ENCODE assay signal across 7 mouse cellular contexts in the genomic region with DNA sequence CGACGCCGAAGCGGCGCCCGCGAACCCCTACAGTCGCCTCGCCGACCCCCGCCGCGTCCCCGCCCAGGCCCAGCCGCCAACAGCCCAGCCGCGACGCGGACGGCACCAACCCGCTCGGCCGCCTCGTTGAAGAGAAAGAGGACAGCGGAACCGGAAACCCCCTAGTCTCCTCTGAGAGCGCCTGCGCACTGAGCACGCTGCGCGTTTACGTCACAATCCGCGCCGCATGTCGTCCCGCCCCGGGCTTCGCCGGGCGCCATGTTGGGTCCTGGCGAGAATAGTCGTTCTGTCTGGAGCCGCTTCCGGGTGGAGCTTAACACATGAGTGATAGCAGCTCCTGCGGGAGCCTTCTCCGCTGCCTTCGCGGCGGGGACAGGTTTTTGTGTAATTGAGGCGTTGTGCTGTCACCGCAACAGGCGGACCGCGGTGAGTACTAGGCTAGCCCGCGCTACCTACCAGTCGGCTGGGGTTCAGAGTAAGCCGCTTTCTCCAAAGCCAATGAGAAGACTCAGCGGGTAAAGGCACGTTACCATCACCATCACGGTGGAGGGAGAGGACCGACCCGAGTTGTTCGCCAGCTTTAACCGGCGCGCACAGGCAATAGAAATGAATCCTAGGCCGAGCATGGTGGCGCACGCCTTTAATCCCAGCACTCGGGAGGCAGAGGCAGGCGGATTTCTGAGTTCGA. TPM values are rescaled to one million over a fixed set of nuclear protein-coding genes. Genes with fewer than 3 reads are reported as not detected.
DNase-seq lines count a peak whose midpoint lies in the region; ATAC-seq and TF ChIP-seq lines count a peak whose summit lies in the region.

A gene (minus strand): TSS at position 574 of the 688 bp plus-strand sequence.

- WGBS in intestine, postnatal 0 days: 1% methylated on average over 74 of the region's 74 CpGs
- WGBS in midbrain, embryonic 12.5 days: 1% methylated on average over 74 of the region's 74 CpGs
- under 1% methylated on average over 74 of the region's 74 CpGs for WGBS in small intestine, adult 2 months

- no peaks in the 10 kb centered on the region for H3K27me3 ChIP-seq in intestine, postnatal 0 days (replicated peaks; ENCODE audit: control insufficient read depth, insufficient read depth, low read length)
- no peaks in the 10 kb centered on the region for H3K27me3 ChIP-seq in midbrain, embryonic 12.5 days
- H3K27me3 ChIP-seq in small intestine, adult 2 months (ENCODE audit: control insufficient read depth, insufficient read depth, low read length): no peaks in the 10 kb centered on the region

- TF ChIP-seq POLR2A in small intestine, adult 2 months (IDR thresholded peaks at IDR 0.05; ENCODE audit: low read depth, low read length): peak; percentile 63; the same call in 1 of the 2 replicates

- H3K9ac ChIP-seq in intestine, postnatal 0 days (ENCODE audit: low read depth, low read length): peak within 1 kb of the TSS; percentile 85
- peak within 1 kb of the TSS; percentile 98 for H3K9ac ChIP-seq in midbrain, embryonic 12.5 days (replicated peaks)

- H3K27ac ChIP-seq in intestine, postnatal 0 days (ENCODE audit: low read depth, low read length): peak within 1 kb of the TSS; percentile 92
- peak within 1 kb of the TSS; percentile 95 for H3K27ac ChIP-seq in midbrain, embryonic 12.5 days (replicated peaks)
- peak within 1 kb of the TSS; percentile 98 for H3K27ac ChIP-seq in small intestine, adult 2 months (ENCODE audit: insufficient read depth, low read depth, low read length)

- TF ChIP-seq CTCF in intestine, postnatal 0 days (IDR thresholded peaks at IDR 0.05; ENCODE audit: low read depth): 0 out of 2 replicates have a peak, but pooled peaks have one; percentile 4
- TF ChIP-seq CTCF in small intestine, adult 2 months (IDR thresholded peaks at IDR 0.05; ENCODE audit: extremely low read depth, insufficient read length, insufficient replicate concordance, low read depth, low read length): no peak

- intact Hi-C loops in left cerebral cortex, postnatal 4 days (cut with DNase I): no loop called here

- ATAC-seq in intestine, postnatal 0 days: peak; percentile 84
- ATAC-seq in midbrain, embryonic 12.5 days (ENCODE audit: low FRiP score, low read depth): peak; percentile 83

- peak within 1 kb of the TSS; percentile 84 for H3K4me2 ChIP-seq in intestine, postnatal 0 days (replicated peaks; ENCODE audit: low read depth)
- H3K4me2 ChIP-seq in midbrain, embryonic 12.5 days (replicated peaks): peak within 1 kb of the TSS; percentile 99

- no peaks in the 10 kb centered on the region; the same call in none of the 2 replicates for H3K4me1 ChIP-seq in intestine, postnatal 0 days (replicated peaks; ENCODE audit: control insufficient read depth, insufficient read depth, low read length)
- peaks cover 31% of the 10 kb centered on the region for H3K4me1 ChIP-seq in midbrain, embryonic 12.5 days
- peaks cover 26% of the 10 kb centered on the region for H3K4me1 ChIP-seq in small intestine, adult 2 months (ENCODE audit: control insufficient read depth, insufficient read depth, insufficient read length, low read length)

- H3K4me3 ChIP-seq in intestine, postnatal 0 days (ENCODE audit: low read depth, low read length): peak within 1 kb of the TSS; percentile 86
- H3K4me3 ChIP-seq in midbrain, embryonic 12.5 days: peak within 1 kb of the TSS; percentile 97
- H3K4me3 ChIP-seq in small intestine, adult 2 months (ENCODE audit: low read depth, low read length): peak within 1 kb of the TSS; percentile 91

- no peaks in the 10 kb centered on the region for H3K9me3 ChIP-seq in intestine, postnatal 0 days (ENCODE audit: control insufficient read depth)
- H3K9me3 ChIP-seq in midbrain, embryonic 12.5 days: no peaks in the 10 kb centered on the region

- DNase-seq in adrenal gland, adult 2 months: peak; percentile 97
- DNase-seq in embryo, embryonic 11.5 days (ENCODE audit: low read depth, low spot score): peak; percentile 98
- peak; percentile 95 to 97 for DNase-seq in gastrocnemius, postnatal 4 days (ENCODE audit: low spot score in 2 of 2)
- peak; percentile 98 for DNase-seq in left cerebral cortex, postnatal 4 days

- H3K36me3 ChIP-seq in intestine, postnatal 0 days (ENCODE audit: control insufficient read depth, insufficient read depth): peaks cover 33% of the 10 kb centered on the region; the same call in 1 of the 2 replicates
- peaks cover 48% of the 10 kb centered on the region for H3K36me3 ChIP-seq in midbrain, embryonic 12.5 days
- peaks cover 34% of the 10 kb centered on the region for H3K36me3 ChIP-seq in small intestine, adult 2 months (ENCODE audit: control insufficient read depth, insufficient read depth, low read length)

RNA-seq across cellular contexts. Expression of the gene that starts here (rescaled TPM):
- 1,000 to 10,000 TPM; 1,627 to 1,685 TPM for total RNA-seq in adrenal gland, adult 2 months (2021)
- polyA plus RNA-seq in adrenal gland, adult 2 months (2012; rRNA removed): 619 and 1,322 TPM in 2 replicates
- 1,000 to 10,000 TPM; 1,604 to 1,674 TPM for total RNA-seq in gastrocnemius, postnatal 4 days (2021)
- 805 and 863 TPM in 2 replicates for polyA plus RNA-seq in intestine, postnatal 0 days (2015; fragmentation: Nextera tagmentation; extraction: Ambion mirVana)
- total RNA-seq in left cerebral cortex, postnatal 4 days (2021): 1,000 to 10,000 TPM; 1,115 to 1,131 TPM
- polyA plus RNA-seq in midbrain, embryonic 12.5 days (2016; fragmentation: Nextera tagmentation; extraction: Ambion mirVana): 748 and 749 TPM in 2 replicates
- polyA plus RNA-seq in small intestine, adult 2 months (2012; rRNA removed): 606 and 770 TPM in 2 replicates

Comparison
In these comparisons a context has a peak if more than half of its experiments do, and no peak if none do; other contexts are left out.
1. Peak in every context shown above with its lines: DNase-seq, ATAC-seq, H3K4me3 ChIP-seq and H3K27ac ChIP-seq.